16 mouse cellular contexts compared by ENCODE assay signal in genomic region chr1:188430689-188431088, GRCm38 (mm10).
DNase-seq lines count a peak whose midpoint lies in the region; ATAC-seq and TF ChIP-seq lines count a peak whose summit lies in the region.
"Had no signal": no experiment of that assay in that cellular context is flagged by ENCODE, and none has a peak within 500 bp of the region (broad histone marks: within the 10 kb centered on the region; RNA-seq: fewer than 3 reads in every experiment).

No protein-coding gene starts in this region.

- 0 out of 2 replicates have a peak overlapping the region, but pooled peaks have one; percentile 5 for H3K27ac ChIP-seq in heart, embryonic 12.5 days (ENCODE audit: poor library complexity, severe bottlenecking)
- H3K27ac ChIP-seq in heart, adult 2 months = no peak overlapping the region
- no peak overlapping the region for H3K27ac ChIP-seq in lung, embryonic 14.5 days (ENCODE audit: low read depth)
- H3K27ac ChIP-seq: embryonic facial prominence, embryonic 12.5 days; hindbrain, embryonic 13.5 days had no signal

- no peak overlapping the region for H3K4me2 ChIP-seq in heart, embryonic 12.5 days
- no peak overlapping the region for H3K4me2 ChIP-seq in lung, embryonic 14.5 days
- H3K4me2 ChIP-seq: embryonic facial prominence, embryonic 12.5 days; hindbrain, embryonic 13.5 days; liver, embryonic 11.5 days had no signal

- intact Hi-C loops in heart, adult 2 months (cut with DNase I) = no loop called here

- H3K4me3 ChIP-seq in heart, embryonic 12.5 days = no peak overlapping the region
- no peak overlapping the region for H3K4me3 ChIP-seq in heart, adult 2 months
- H3K4me3 ChIP-seq in lung, embryonic 14.5 days (ENCODE audit: low read depth, low read length) = no peak overlapping the region
- H3K4me3 ChIP-seq in lung, adult 2 months (replicated peaks; ENCODE audit: extremely low read depth, low read depth, low read length) = no peak overlapping the region
- H3K4me3 ChIP-seq: embryonic facial prominence, embryonic 12.5 days; hindbrain, embryonic 13.5 days had no signal

- peaks cover 15% of the 10 kb centered on the region for H3K4me1 ChIP-seq in heart, embryonic 12.5 days (replicated peaks)
- H3K4me1 ChIP-seq in heart, adult 2 months (ENCODE audit: control insufficient read depth, insufficient read depth, low read length) = no peaks in the 10 kb centered on the region
- peaks cover 4% of the 10 kb centered on the region; the same call in 1 of the 2 replicates for H3K4me1 ChIP-seq in lung, embryonic 14.5 days (ENCODE audit: insufficient read depth)
- H3K4me1 ChIP-seq in lung, adult 2 months (ENCODE audit: control insufficient read depth, insufficient read depth, low read length) = no peaks in the 10 kb centered on the region
- H3K4me1 ChIP-seq: embryonic facial prominence, embryonic 12.5 days; hindbrain, embryonic 13.5 days had no signal

- no peak for ATAC-seq in heart, embryonic 12.5 days (ENCODE audit: insufficient number of reproducible peaks, low FRiP score)
- no peak for ATAC-seq in lung, embryonic 14.5 days (ENCODE audit: insufficient read depth)
- peak; percentile 72 for ATAC-seq in megakaryocyte progenitor cell, adult 5-6 weeks (replicated peaks; ENCODE audit: poor library complexity)
- ATAC-seq: intestine, postnatal 0 days had no signal

- TF ChIP-seq POLR2A in heart, adult 2 months (IDR thresholded peaks at IDR 0.05; ENCODE audit: insufficient read depth, low read depth, low read length) = no peak
- TF ChIP-seq POLR2A in lung, adult 2 months (IDR thresholded peaks at IDR 0.05; ENCODE audit: borderline replicate concordance, extremely low read depth, low read depth, low read length) = no peak

- no peaks in the 10 kb centered on the region for H3K79me2 ChIP-seq in heart, adult 2 months (replicated peaks; ENCODE audit: control insufficient read depth, insufficient read depth, low read length)

- no peaks in the 10 kb centered on the region for H3K36me3 ChIP-seq in heart, embryonic 12.5 days
- no peaks in the 10 kb centered on the region for H3K36me3 ChIP-seq in heart, adult 2 months (ENCODE audit: control insufficient read depth, insufficient read depth, low read length)
- H3K36me3 ChIP-seq in lung, embryonic 14.5 days (ENCODE audit: insufficient read depth) = no peaks in the 10 kb centered on the region
- H3K36me3 ChIP-seq: embryonic facial prominence, embryonic 12.5 days; hindbrain, embryonic 13.5 days had no signal

- TF ChIP-seq EP300 in heart, adult 2 months (IDR thresholded peaks at IDR 0.05; ENCODE audit: insufficient read depth, low read depth, low read length) = no peak

- 16% methylated on average over 3 of the region's 3 CpGs for WGBS in heart, embryonic 12.5 days
- WGBS in heart, adult 2 months = 9% methylated on average over 3 of the region's 3 CpGs
- 46% methylated on average over 3 of the region's 3 CpGs for WGBS in lung, embryonic 14.5 days
- 36% methylated on average over 3 of the region's 3 CpGs for WGBS in lung, adult 2 months

- no peak for DNase-seq in heart, adult 2 months
- peak; percentile 62 for DNase-seq in lung, embryonic 14.5 days
- DNase-seq in lung, adult 2 months = no peak
- peak; percentile 5 for DNase-seq in adrenal gland, adult 8-10 months
- DNase-seq in thymus, postnatal 10 days (ENCODE audit: low spot score in 2 of 2) = no peak
- no peak for DNase-seq in thymus, postnatal 0 days (ENCODE audit: low spot score)
- DNase-seq: cerebellum, postnatal 25 days; gastrocnemius, postnatal 25 days; kidney, postnatal 25 days; thymus, postnatal 36 days had no signal

- H3K9me3 ChIP-seq in heart, embryonic 12.5 days (replicated peaks) = no peaks in the 10 kb centered on the region
- H3K9me3 ChIP-seq in lung, embryonic 14.5 days (ENCODE audit: low read depth, low read length) = no peaks in the 10 kb centered on the region
- H3K9me3 ChIP-seq: embryonic facial prominence, embryonic 12.5 days; hindbrain, embryonic 13.5 days had no signal

- no peaks in the 10 kb centered on the region for H3K27me3 ChIP-seq in heart, embryonic 12.5 days (replicated peaks)
- no peaks in the 10 kb centered on the region for H3K27me3 ChIP-seq in heart, adult 2 months (ENCODE audit: control insufficient read depth, insufficient read depth, low read length)
- H3K27me3 ChIP-seq in lung, embryonic 14.5 days (ENCODE audit: insufficient read depth, low read length) = no peaks in the 10 kb centered on the region
- H3K27me3 ChIP-seq: embryonic facial prominence, embryonic 12.5 days; hindbrain, embryonic 13.5 days had no signal

- H3K9ac ChIP-seq in heart, embryonic 12.5 days = no peak overlapping the region
- H3K9ac ChIP-seq in heart, adult 2 months (ENCODE audit: low read depth, low read length) = no peak overlapping the region
- no peak overlapping the region for H3K9ac ChIP-seq in lung, embryonic 14.5 days
- H3K9ac ChIP-seq: embryonic facial prominence, embryonic 12.5 days; hindbrain, embryonic 13.5 days had no signal

- TF ChIP-seq CTCF in heart, adult 2 months (IDR thresholded peaks at IDR 0.05) = no peak
- no peak for TF ChIP-seq CTCF in lung, embryonic 14.5 days (IDR thresholded peaks at IDR 0.05; ENCODE audit: low read depth)
- TF ChIP-seq CTCF in lung, adult 2 months (IDR thresholded peaks at IDR 0.05; ENCODE audit: insufficient read depth, low read length) = no peak

Comparison
In these comparisons a context has a peak if more than half of its experiments do, and no peak if none do; other contexts are left out.
1. DNase-seq: peak in lung, embryonic 14.5 days (single experiment) and adrenal gland, adult 8-10 months (single experiment); none in heart, adult 2 months (0 of 2), lung, adult 2 months (single experiment), thymus, postnatal 10 days (0 of 2) and thymus, postnatal 0 days (single experiment).